Mouse (Mus musculus): ENCODE measurements at regions not wholly inside any gene's neighbourhood (a gene's known extent, or its start where the extent isn't known, plus 50 kb on each side); places are given as distances from the start of the nearest gene placed in this dataset.

GRCm38 (mm10) chr17:9873695-9874094 is 204.2 kb upstream of the Pabpc6 start:
- H3K4me2 ChIP-seq (ENCODE audit: low read depth, low read length) = no peak overlapping the region
- H3K27ac ChIP-seq (ENCODE audit: low read depth, low read length) = no peak overlapping the region
- WGBS = 58% methylated on average over 10 of the region's 10 CpGs
- H3K4me3 ChIP-seq (ENCODE audit: low read depth, low read length) = no peak overlapping the region
- no peaks in the 10 kb centered on the region for H3K36me3 ChIP-seq (ENCODE audit: control insufficient read depth, insufficient read depth, low read length)
- H3K27me3 ChIP-seq (ENCODE audit: control insufficient read depth, insufficient read depth, low read length) = no peaks in the 10 kb centered on the region
- no peak overlapping the region for H3K9ac ChIP-seq (replicated peaks; ENCODE audit: low read depth, low read length)
- H3K9me3 ChIP-seq (ENCODE audit: control insufficient read depth, low read length) = no peaks in the 10 kb centered on the region
- H3K4me1 ChIP-seq (ENCODE audit: control insufficient read depth, insufficient read depth, low read length) = no peaks in the 10 kb centered on the region
- no peak for ATAC-seq (ENCODE audit: low read depth)

- Histone ChIP-seq H3K27me3 (ENCODE audit: control insufficient read depth, insufficient read depth, low read length) (no peaks in the 10 kb centered on the region), H3K4me3 (ENCODE audit: low read depth, low read length) (no peak overlapping the region), H3K4me1 (ENCODE audit: control insufficient read depth, insufficient read depth, low read length) (peaks cover 3% of the 10 kb centered on the region; the same call in 1 of the 2 replicates), H3K4me2 (ENCODE audit: low read depth, low read length) (no peak overlapping the region), H3K27ac (ENCODE audit: low read depth, low read length) (no peak overlapping the region), H3K9ac (replicated peaks; ENCODE audit: low read depth, low read length) (no peak overlapping the region), H3K36me3 (ENCODE audit: control insufficient read depth, insufficient read depth, low read length) (no peaks in the 10 kb centered on the region), H3K9me3 (ENCODE audit: control insufficient read depth, low read length) (no peaks in the 10 kb centered on the region)
- WGBS = 88% methylated on average over 3 of the region's 3 CpGs
- ATAC-seq (ENCODE audit: low read depth) = no peak
Measured at GRCm38 (mm10) chr17:9870237-9870636, 200.7 kb upstream of the Pabpc6 start.

- Histone ChIP-seq H3K27me3 (ENCODE audit: control insufficient read depth, insufficient read depth, low read length) (no peaks in the 10 kb centered on the region), H3K9me3 (ENCODE audit: control insufficient read depth, low read length) (no peaks in the 10 kb centered on the region), H3K36me3 (ENCODE audit: control insufficient read depth, insufficient read depth, low read length) (no peaks in the 10 kb centered on the region), H3K9ac (replicated peaks; ENCODE audit: low read depth, low read length) (no peak overlapping the region), H3K4me1 (ENCODE audit: control insufficient read depth, insufficient read depth, low read length) (peaks cover 3% of the 10 kb centered on the region; the same call in 1 of the 2 replicates), H3K4me2 (ENCODE audit: low read depth, low read length) (no peak overlapping the region), H3K27ac (ENCODE audit: low read depth, low read length) (no peak overlapping the region), H3K4me3 (ENCODE audit: low read depth, low read length) (no peak overlapping the region)
- no peak for ATAC-seq (ENCODE audit: low read depth)
- WGBS = 89% methylated on average over 11 of the region's 11 CpGs
Measured at GRCm38 (mm10) chr17:9868747-9869281, 199.3 kb upstream of the Pabpc6 start.

- Histone ChIP-seq H3K9ac (replicated peaks; ENCODE audit: low read depth, low read length) (no peak overlapping the region), H3K4me2 (ENCODE audit: low read depth, low read length) (no peak overlapping the region), H3K27me3 (ENCODE audit: control insufficient read depth, insufficient read depth, low read length) (no peaks in the 10 kb centered on the region), H3K27ac (ENCODE audit: low read depth, low read length) (no peak overlapping the region), H3K9me3 (ENCODE audit: control insufficient read depth, low read length) (no peaks in the 10 kb centered on the region), H3K36me3 (ENCODE audit: control insufficient read depth, insufficient read depth, low read length) (no peaks in the 10 kb centered on the region), H3K4me3 (ENCODE audit: low read depth, low read length) (no peak overlapping the region), H3K4me1 (ENCODE audit: control insufficient read depth, insufficient read depth, low read length) (peaks cover 15% of the 10 kb centered on the region)
- no peak for ATAC-seq (ENCODE audit: low read depth)
- 78% methylated on average over 10 of the region's 10 CpGs for WGBS
Measured at GRCm38 (mm10) chr17:9864254-9864653, 194.7 kb upstream of the Pabpc6 start.

- Histone ChIP-seq H3K27ac (ENCODE audit: low read depth, low read length) (peak overlapping the region; percentile 57; the same call in 1 of the 2 replicates), H3K4me1 (ENCODE audit: control insufficient read depth, insufficient read depth, low read length) (peaks cover 12% of the 10 kb centered on the region), H3K36me3 (ENCODE audit: control insufficient read depth, insufficient read depth, low read length) (no peaks in the 10 kb centered on the region), H3K4me3 (ENCODE audit: low read depth, low read length) (no peak overlapping the region), H3K9ac (replicated peaks; ENCODE audit: low read depth, low read length) (no peak overlapping the region), H3K9me3 (ENCODE audit: control insufficient read depth, low read length) (no peaks in the 10 kb centered on the region), H3K27me3 (ENCODE audit: control insufficient read depth, insufficient read depth, low read length) (no peaks in the 10 kb centered on the region), H3K4me2 (ENCODE audit: low read depth, low read length) (no peak overlapping the region)
- 50% methylated on average over 15 of the region's 15 CpGs for WGBS
- no peak for ATAC-seq (ENCODE audit: low read depth)
Measured at GRCm38 (mm10) chr17:9861923-9862854, 192.7 kb upstream of the Pabpc6 start.

GRCm38 (mm10) chr17:9861346-9861745 is 191.8 kb upstream of the Pabpc6 start:
- 63% methylated on average over 6 of the region's 6 CpGs for WGBS
- ATAC-seq (ENCODE audit: low read depth) = no peak
- H3K4me3 ChIP-seq (ENCODE audit: low read depth, low read length) = no peak overlapping the region
- H3K4me2 ChIP-seq (ENCODE audit: low read depth, low read length) = no peak overlapping the region
- no peaks in the 10 kb centered on the region for H3K27me3 ChIP-seq (ENCODE audit: control insufficient read depth, insufficient read depth, low read length)
- peaks cover 5% of the 10 kb centered on the region; the same call in 1 of the 2 replicates for H3K9me3 ChIP-seq (ENCODE audit: control insufficient read depth, low read length)
- H3K9ac ChIP-seq (replicated peaks; ENCODE audit: low read depth, low read length) = no peak overlapping the region
- H3K27ac ChIP-seq (ENCODE audit: low read depth, low read length) = peak overlapping the region; percentile 34; the same call in 1 of the 2 replicates
- H3K36me3 ChIP-seq (ENCODE audit: control insufficient read depth, insufficient read depth, low read length) = no peaks in the 10 kb centered on the region
- H3K4me1 ChIP-seq (ENCODE audit: control insufficient read depth, insufficient read depth, low read length) = peaks cover 12% of the 10 kb centered on the region

GRCm38 (mm10) chr17:9848559-9849357 is 179.2 kb upstream of the Pabpc6 start:
- Histone ChIP-seq H3K9me3 (ENCODE audit: control insufficient read depth, low read length) (no peaks in the 10 kb centered on the region), H3K4me3 (ENCODE audit: low read depth, low read length) (no peak overlapping the region), H3K27me3 (ENCODE audit: control insufficient read depth, insufficient read depth, low read length) (no peaks in the 10 kb centered on the region), H3K36me3 (ENCODE audit: control insufficient read depth, insufficient read depth, low read length) (no peaks in the 10 kb centered on the region), H3K9ac (replicated peaks; ENCODE audit: low read depth, low read length) (no peak overlapping the region), H3K4me2 (ENCODE audit: low read depth, low read length) (no peak overlapping the region), H3K4me1 (ENCODE audit: control insufficient read depth, insufficient read depth, low read length) (0 out of 2 replicates have a peak, but pooled peaks cover 3% of the 10 kb centered on the region), H3K27ac (ENCODE audit: low read depth, low read length) (0 out of 2 replicates have a peak overlapping the region, but pooled peaks have one; percentile 41)
- peak; percentile 91 for ATAC-seq (ENCODE audit: low read depth)
- WGBS = 28% methylated on average over 9 of the region's 9 CpGs

GRCm38 (mm10) chr17:9845451-9846075 is 176.0 kb upstream of the Pabpc6 start:
- H3K4me2 ChIP-seq (ENCODE audit: low read depth, low read length) = no peak overlapping the region
- H3K27me3 ChIP-seq (ENCODE audit: control insufficient read depth, insufficient read depth, low read length) = no peaks in the 10 kb centered on the region
- no peak overlapping the region for H3K4me3 ChIP-seq (ENCODE audit: low read depth, low read length)
- H3K27ac ChIP-seq (ENCODE audit: low read depth, low read length) = no peak overlapping the region
- no peaks in the 10 kb centered on the region for H3K36me3 ChIP-seq (ENCODE audit: control insufficient read depth, insufficient read depth, low read length)
- ATAC-seq (ENCODE audit: low read depth) = no peak
- 0 out of 2 replicates have a peak, but pooled peaks cover 3% of the 10 kb centered on the region for H3K4me1 ChIP-seq (ENCODE audit: control insufficient read depth, insufficient read depth, low read length)
- WGBS = 69% methylated on average over 4 of the region's 4 CpGs
- no peaks in the 10 kb centered on the region for H3K9me3 ChIP-seq (ENCODE audit: control insufficient read depth, low read length)
- no peak overlapping the region for H3K9ac ChIP-seq (replicated peaks; ENCODE audit: low read depth, low read length)
